Mouse (Mus musculus): ENCODE data around the gene Klf13.
A peak's percentile ranks its signal among the peaks of the same experiment; 100 is the strongest.

Klf13 gene

GRCm38 (mm10) chr7:63888674-63889073 is 50.0 kb downstream of the Klf13 start:
- no peak for DNase-seq (ENCODE audit: low spot score)

GRCm38 (mm10) chr7:63887602-63888123 is 51.1 kb downstream of the Klf13 start:
- DNase-seq (ENCODE audit: low spot score) = no peak

- no peak for DNase-seq (ENCODE audit: low spot score)
Observed at GRCm38 (mm10) chr7:63887034-63887551, 51.6 kb downstream of the Klf13 start.

- DNase-seq (ENCODE audit: low spot score) = no peak
Observed at GRCm38 (mm10) chr7:63885025-63885424, 53.7 kb downstream of the Klf13 start.

- no peak for DNase-seq (ENCODE audit: low spot score)
Observed at GRCm38 (mm10) chr7:63882739-63883138, 56.0 kb downstream of the Klf13 start.

- no peak for DNase-seq (ENCODE audit: low spot score)
Observed at GRCm38 (mm10) chr7:63879583-63879982, 59.1 kb downstream of the Klf13 start.

- peak; percentile 31 for DNase-seq (ENCODE audit: low spot score)
Observed at GRCm38 (mm10) chr7:63877610-63878009, 61.1 kb downstream of the Klf13 start.

GRCm38 (mm10) chr7:63876640-63877039 is 62.1 kb downstream of the Klf13 start:
- no peak for DNase-seq (ENCODE audit: low spot score)

GRCm38 (mm10) chr7:63875686-63876085 is 63.0 kb downstream of the Klf13 start:
- no peak for DNase-seq (ENCODE audit: low spot score)

- DNase-seq (ENCODE audit: low spot score) = no peak
Observed at GRCm38 (mm10) chr7:63873880-63874279, 64.8 kb downstream of the Klf13 start.

GRCm38 (mm10) chr7:63871698-63872097 is 67.0 kb downstream of the Klf13 start:
- no peak for DNase-seq (ENCODE audit: low spot score)

GRCm38 (mm10) chr7:63868356-63868918 is 70.3 kb downstream of the Klf13 start:
- no peak for DNase-seq (ENCODE audit: low spot score)

GRCm38 (mm10) chr7:63865911-63866310 is 72.8 kb downstream of the Klf13 start:
- no peak for DNase-seq (ENCODE audit: low spot score)

GRCm38 (mm10) chr7:63863046-63863445 is 75.7 kb downstream of the Klf13 start:
- DNase-seq (ENCODE audit: low spot score) = no peak

GRCm38 (mm10) chr7:63861123-63861522 is 77.6 kb downstream of the Klf13 start:
- no peak for DNase-seq (ENCODE audit: low spot score)

- DNase-seq (ENCODE audit: low spot score) = peak; percentile 82
Observed at GRCm38 (mm10) chr7:63858571-63859152, 80.1 kb downstream of the Klf13 start.

- no peak for DNase-seq (ENCODE audit: low spot score)
Observed at GRCm38 (mm10) chr7:63857771-63858417, 80.8 kb downstream of the Klf13 start.

- DNase-seq (ENCODE audit: low spot score) = peak; percentile 73
Observed at GRCm38 (mm10) chr7:63855283-63855682, 83.4 kb downstream of the Klf13 start.

GRCm38 (mm10) chr7:63851841-63852533 is 86.7 kb downstream of the Klf13 start:
- DNase-seq (ENCODE audit: low spot score) = no peak

All from embryo, embryonic 10 days (tissue).